Mouse (Mus musculus) ES-Bruce4 (cell line): Measurements from ENCODE around the gene Apba3. TPM values are rescaled to one million over a fixed set of nuclear protein-coding genes. Genes with fewer than 3 reads are reported as not detected.
A peak's percentile ranks its signal among the peaks of the same experiment; 100 is the strongest.

Source experiments
- H3K27ac ChIP-seq: 2 replicates; pipeline ENCODE4 v1.5.1; 2012; ENCODE audit warnings: low read length, inconsistent platforms; ENCODE audit not compliant: insufficient read depth
- H3K27me3 ChIP-seq: 2 replicates; pipeline ENCODE4 v1.6.1; 2012; ENCODE audit warnings: mild to moderate bottlenecking, low read length, inconsistent platforms; ENCODE audit not compliant: control insufficient read depth, poor library complexity, insufficient read depth, severe bottlenecking
- H3K36me3 ChIP-seq: 2 replicates; pipeline ENCODE4 v1.6.1; 2012; ENCODE audit warnings: inconsistent platforms, mild to moderate bottlenecking, low read length, moderate library complexity; ENCODE audit not compliant: control insufficient read depth, poor library complexity, insufficient read depth, severe bottlenecking
- H3K4me1 ChIP-seq: one replicate; pipeline ENCODE4 v1.8.1; 2011; ENCODE audit warnings: low read length; ENCODE audit not compliant: control insufficient read depth, insufficient read depth
- H3K4me3 ChIP-seq: 2 replicates; pipeline ENCODE4 v1.5.1; 2011; ENCODE audit warnings: low read depth, mild to moderate bottlenecking, low read length
- H3K9ac ChIP-seq: 2 replicates; pipeline ENCODE4 v1.6.1; 2012; ENCODE audit warnings: low read depth, mild to moderate bottlenecking, inconsistent platforms; ENCODE audit not compliant: poor library complexity, severe bottlenecking
- H3K9me3 ChIP-seq: replicated peaks from 2 replicates; pipeline ENCODE4 v1.6.1; 2012; ENCODE audit warnings: mild to moderate bottlenecking, low read length, inconsistent platforms; ENCODE audit not compliant: control insufficient read depth, poor library complexity, insufficient read depth, severe bottlenecking
- CTCF ChIP-seq: IDR thresholded peaks from one replicate; pipeline ENCODE4 v1.8.1; 2011; ENCODE audit warnings: low read depth, low read length
- EP300 ChIP-seq: IDR thresholded peaks from 2 replicates; pipeline ENCODE4 v1.6.1; 2011; ENCODE audit warnings: low read depth, low read length; ENCODE audit not compliant: insufficient read depth
- POLR2A ChIP-seq: IDR thresholded peaks from one replicate; pipeline ENCODE4 v1.8.1; 2011; ENCODE audit warnings: low read length; ENCODE audit not compliant: insufficient read depth
- polyA plus RNA-seq: library from polyadenylated mRNA; stranded (reverse); fragments of >200 nt; gene quantifications from 2 replicates; pipeline ENCODE4 v1.2.4, GENCODE M21; 2011; ENCODE audit warnings: low read depth; ENCODE audit not compliant: missing spikeins, insufficient read depth, insufficient read length

Apba3 gene
- polyA plus RNA-seq, 1 experiment: 25.8 TPM

- Histone ChIP-seq H3K4me3 (peak overlapping the region; percentile 74), H3K27ac (no peak overlapping the region), H3K4me1 (peaks cover 4% of the 10 kb centered on the region), H3K9ac (peak overlapping the region; percentile 36), H3K9me3 (no peaks in the 10 kb centered on the region), H3K36me3 (no peaks in the 10 kb centered on the region), H3K27me3 (no peaks in the 10 kb centered on the region)
- TF ChIP-seq EP300 (no peak), POLR2A (no peak), CTCF (no peak)
Observed at GRCm38 (mm10) chr10:81257158-81258039, 9.4 kb upstream of the Apba3 start.

- no peak overlapping the region for H3K27ac ChIP-seq
- no peaks in the 10 kb centered on the region for H3K36me3 ChIP-seq
- TF ChIP-seq POLR2A: no peak
- TF ChIP-seq EP300: no peak
- TF ChIP-seq CTCF: no peak
- H3K4me1 ChIP-seq: peaks cover 4% of the 10 kb centered on the region
- no peak overlapping the region for H3K9ac ChIP-seq
- no peak overlapping the region for H3K4me3 ChIP-seq
- no peaks in the 10 kb centered on the region for H3K27me3 ChIP-seq
- H3K9me3 ChIP-seq: no peaks in the 10 kb centered on the region
Observed at GRCm38 (mm10) chr10:81259225-81259884, 7.4 kb upstream of the Apba3 start.

- no peak overlapping the region for H3K27ac ChIP-seq
- no peak for TF ChIP-seq EP300
- TF ChIP-seq CTCF: no peak
- no peak for TF ChIP-seq POLR2A
- no peaks in the 10 kb centered on the region for H3K9me3 ChIP-seq
- H3K27me3 ChIP-seq: no peaks in the 10 kb centered on the region
- peaks cover 4% of the 10 kb centered on the region for H3K4me1 ChIP-seq
- no peak overlapping the region for H3K4me3 ChIP-seq
- 0 out of 2 replicates have a peak, but pooled peaks cover 2% of the 10 kb centered on the region for H3K36me3 ChIP-seq
- H3K9ac ChIP-seq: no peak overlapping the region
Observed at GRCm38 (mm10) chr10:81261025-81261424, 5.7 kb upstream of the Apba3 start.

GRCm38 (mm10) chr10:81265540-81265939, 1.2 kb upstream of the Apba3 start:
- Histone ChIP-seq H3K27me3 (no peaks in the 10 kb centered on the region), H3K9ac (no peak overlapping the region), H3K4me3 (0 out of 2 replicates have a peak overlapping the region, but pooled peaks have one; percentile 11), H3K27ac (no peak overlapping the region), H3K4me1 (peaks cover 4% of the 10 kb centered on the region), H3K9me3 (no peaks in the 10 kb centered on the region), H3K36me3 (0 out of 2 replicates have a peak, but pooled peaks cover 2% of the 10 kb centered on the region)
- TF ChIP-seq POLR2A (no peak), CTCF (no peak), EP300 (no peak)

- peak overlapping the region; percentile 98 for H3K4me3 ChIP-seq
- no peaks in the 10 kb centered on the region for H3K4me1 ChIP-seq
- peak overlapping the region; percentile 86 for H3K9ac ChIP-seq
- 0 out of 2 replicates have a peak, but pooled peaks cover 5% of the 10 kb centered on the region for H3K36me3 ChIP-seq
- no peaks in the 10 kb centered on the region for H3K27me3 ChIP-seq
- no peak overlapping the region for H3K27ac ChIP-seq
- no peaks in the 10 kb centered on the region for H3K9me3 ChIP-seq
- TF ChIP-seq CTCF: no peak
- no peak for TF ChIP-seq EP300
- TF ChIP-seq POLR2A: peak; percentile 45
Observed at GRCm38 (mm10) chr10:81268056-81268455, 1.3 kb downstream of the Apba3 start.

GRCm38 (mm10) chr10:81268643-81269412, 2.1 kb downstream of the Apba3 start:
- Histone ChIP-seq H3K9ac (peak overlapping the region; percentile 86), H3K27me3 (no peaks in the 10 kb centered on the region), H3K4me1 (no peaks in the 10 kb centered on the region), H3K27ac (no peak overlapping the region), H3K9me3 (no peaks in the 10 kb centered on the region), H3K36me3 (0 out of 2 replicates have a peak, but pooled peaks cover 5% of the 10 kb centered on the region), H3K4me3 (peak overlapping the region; percentile 98)
- TF ChIP-seq EP300 (no peak), POLR2A (no peak), CTCF (no peak)
